Mouse (Mus musculus): ENCODE measurements around the gene Mafk.

DNA sequence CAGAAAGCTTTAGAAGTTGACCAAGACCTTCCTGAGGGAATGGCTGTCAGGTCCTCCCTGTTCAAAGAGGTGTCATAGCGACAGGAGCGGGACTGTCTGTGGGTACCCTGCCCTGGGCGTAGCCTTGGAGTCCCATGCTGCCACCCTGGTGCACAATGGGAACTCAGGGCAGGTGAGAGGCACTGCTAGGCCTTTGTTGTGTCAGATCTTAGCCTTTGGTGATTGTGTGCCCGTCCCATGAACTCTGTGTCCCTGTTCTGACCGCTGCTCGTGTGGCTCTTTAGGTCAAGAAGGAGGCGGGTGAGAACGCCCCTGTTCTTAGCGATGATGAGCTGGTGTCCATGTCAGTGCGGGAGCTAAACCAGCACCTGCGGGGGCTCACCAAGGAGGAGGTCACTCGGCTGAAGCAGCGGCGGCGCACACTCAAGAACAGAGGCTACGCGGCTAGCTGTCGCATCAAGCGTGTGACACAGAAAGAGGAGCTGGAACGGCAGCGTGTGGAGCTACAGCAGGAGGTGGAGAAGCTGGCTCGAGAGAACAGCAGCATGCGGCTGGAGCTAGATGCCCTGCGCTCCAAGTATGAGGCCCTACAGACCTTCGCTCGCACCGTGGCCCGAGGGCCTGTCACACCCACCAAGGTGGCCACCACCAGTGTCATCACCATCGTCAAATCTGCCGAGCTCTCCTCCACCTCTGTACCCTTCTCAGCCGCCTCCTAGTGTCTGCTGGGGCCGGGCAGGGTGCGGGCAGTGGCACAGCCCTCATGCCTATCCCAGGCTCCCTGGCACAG, 8.7 kb downstream of the Mafk start:
- no peak for TF ChIP-seq POLR2A (IDR thresholded peaks at IDR 0.05; ENCODE audit: insufficient read depth, low read depth, low read length)
- no peak for TF ChIP-seq CTCF (IDR thresholded peaks at IDR 0.05)
